Mouse (Mus musculus) adipocyte (in vitro differentiated cells): ENCODE measurements around the gene Sema4d.

Experiments
- DNase-seq: peaks from one replicate; pipeline ENCODE4 v3.0.0-alpha.2; 2016; ENCODE audit warnings: low spot score

Gene Sema4d

GRCm38 (mm10) chr13:51753802-51754444, 39.6 kb downstream of the Sema4d start:
- no peak for DNase-seq

GRCm38 (mm10) chr13:51753168-51753465, 40.4 kb downstream of the Sema4d start:
- no peak for DNase-seq

- DNase-seq, result no peak
Measured at GRCm38 (mm10) chr13:51752346-51753167, 41.0 kb downstream of the Sema4d start.

- no peak for DNase-seq
Measured at GRCm38 (mm10) chr13:51749578-51750345, 43.8 kb downstream of the Sema4d start.

GRCm38 (mm10) chr13:51748009-51748552, 45.5 kb downstream of the Sema4d start:
- DNase-seq, result peak; percentile 13

GRCm38 (mm10) chr13:51747069-51747468, 46.5 kb downstream of the Sema4d start:
- DNase-seq, result no peak

GRCm38 (mm10) chr13:51745862-51746261, 47.7 kb downstream of the Sema4d start:
- DNase-seq, result no peak

- DNase-seq, result no peak
Measured at GRCm38 (mm10) chr13:51743855-51744254, 49.7 kb downstream of the Sema4d start.

GRCm38 (mm10) chr13:51742551-51743052, 50.9 kb downstream of the Sema4d start:
- DNase-seq, result no peak

- no peak for DNase-seq
Measured at GRCm38 (mm10) chr13:51740776-51741175, 52.8 kb downstream of the Sema4d start.

- DNase-seq, result no peak
Measured at GRCm38 (mm10) chr13:51739713-51740112, 53.8 kb downstream of the Sema4d start.

GRCm38 (mm10) chr13:51738531-51739117, 54.9 kb downstream of the Sema4d start:
- no peak for DNase-seq

- no peak for DNase-seq
Measured at GRCm38 (mm10) chr13:51737949-51738513, 55.5 kb downstream of the Sema4d start.

GRCm38 (mm10) chr13:51737033-51737948, 56.3 kb downstream of the Sema4d start:
- DNase-seq, result no peak

GRCm38 (mm10) chr13:51736007-51736911, 57.3 kb downstream of the Sema4d start:
- no peak for DNase-seq

- no peak for DNase-seq
Measured at GRCm38 (mm10) chr13:51734556-51734955, 59.0 kb downstream of the Sema4d start.

GRCm38 (mm10) chr13:51732097-51732664, 61.4 kb downstream of the Sema4d start:
- no peak for DNase-seq

- peak; percentile 35 for DNase-seq
Measured at GRCm38 (mm10) chr13:51731474-51731873, 62.1 kb downstream of the Sema4d start.

- peak; percentile 12 for DNase-seq
Measured at GRCm38 (mm10) chr13:51729887-51730361, 63.6 kb downstream of the Sema4d start.
